Mouse (Mus musculus): ENCODE results near the gene Tmem199. TPM values are rescaled to one million over a fixed set of nuclear protein-coding genes. Genes with fewer than 3 reads are reported as not detected.
A peak's percentile ranks its signal among the peaks of the same experiment; 100 is the strongest.
"Not testable (repeated sequence)": the region's sequence is repeated elsewhere in the genome, so short reads cannot be mapped to it uniquely, and the experiment has no call there.

The Tmem199 gene
- polyA plus RNA-seq, 1 experiment, result 67.9 TPM

GRCm38 (mm10) chr11:78535376-78536079 is 23.6 kb upstream of the Tmem199 start:
- peak in 1 of 2 experiments; percentile 34 for DNase-seq
- TF ChIP-seq CTCF (IDR thresholded peaks at IDR 0.05; ENCODE audit: borderline replicate concordance, insufficient read depth, low read depth, low read length), result no peak
- no peak for TF ChIP-seq POLR2A (IDR thresholded peaks at IDR 0.05; ENCODE audit: borderline replicate concordance, insufficient read depth, low read length)
- WGBS, result under 1% methylated on average over 23 of the region's 23 CpGs
- Histone ChIP-seq H3K4me1 (ENCODE audit: control insufficient read depth, insufficient read depth, low read length) (peaks cover 10% of the 10 kb centered on the region), H3K27me3 (ENCODE audit: control insufficient read depth, insufficient read depth, low read length) (no peaks in the 10 kb centered on the region), H3K27ac (ENCODE audit: insufficient read depth, low read length) (peak overlapping the region; percentile 19), H3K4me3 (replicated peaks; ENCODE audit: insufficient read depth, low read depth, low read length) (peak overlapping the region; percentile 81)

- no peak overlapping the region for H3K27ac ChIP-seq (ENCODE audit: insufficient read depth, low read length)
These were observed 22.5 kb upstream of the Tmem199 start for GRCm38 (mm10) chr11:78534516-78534915.

GRCm38 (mm10) chr11:78531515-78531914 is 19.5 kb upstream of the Tmem199 start:
- not testable (repeated sequence) for H3K4me1 ChIP-seq (ENCODE audit: control insufficient read depth, insufficient read depth, low read length); H3K27ac ChIP-seq (ENCODE audit: insufficient read depth, low read length); DNase-seq; H3K4me3 ChIP-seq (replicated peaks; ENCODE audit: insufficient read depth, low read depth, low read length); H3K27me3 ChIP-seq (ENCODE audit: control insufficient read depth, insufficient read depth, low read length)
- 90% methylated on average over 10 of the region's 10 CpGs for WGBS

More at GRCm38 (mm10) chr11:78534516-78534915, 22.5 kb upstream of the Tmem199 start:
- Histone ChIP-seq H3K4me1 (ENCODE audit: control insufficient read depth, insufficient read depth, low read length) (peaks cover 16% of the 10 kb centered on the region), H3K27me3 (ENCODE audit: control insufficient read depth, insufficient read depth, low read length) (no peaks in the 10 kb centered on the region), H3K4me3 (replicated peaks; ENCODE audit: insufficient read depth, low read depth, low read length) (no peak overlapping the region)
- TF ChIP-seq POLR2A (IDR thresholded peaks at IDR 0.05; ENCODE audit: borderline replicate concordance, insufficient read depth, low read length), result no peak
- TF ChIP-seq CTCF (IDR thresholded peaks at IDR 0.05; ENCODE audit: borderline replicate concordance, insufficient read depth, low read depth, low read length), result no peak
- WGBS, result 81% methylated on average over 4 of the region's 4 CpGs
- DNase-seq, result no peak

- Histone ChIP-seq H3K27ac (ENCODE audit: insufficient read depth, low read length) (no peak overlapping the region), H3K4me3 (replicated peaks; ENCODE audit: insufficient read depth, low read depth, low read length) (no peak overlapping the region), H3K4me1 (ENCODE audit: control insufficient read depth, insufficient read depth, low read length) (peaks cover 9% of the 10 kb centered on the region), H3K27me3 (ENCODE audit: control insufficient read depth, insufficient read depth, low read length) (no peaks in the 10 kb centered on the region)
- TF ChIP-seq CTCF (IDR thresholded peaks at IDR 0.05; ENCODE audit: borderline replicate concordance, insufficient read depth, low read depth, low read length) (no peak), POLR2A (IDR thresholded peaks at IDR 0.05; ENCODE audit: borderline replicate concordance, insufficient read depth, low read length) (no peak)
- WGBS, result 32% methylated on average over 6 of the region's 6 CpGs
- DNase-seq, result no peak
These were observed 19.1 kb upstream of the Tmem199 start for GRCm38 (mm10) chr11:78531046-78531445.

GRCm38 (mm10) chr11:78530001-78530400 is 18.0 kb upstream of the Tmem199 start:
- H3K27ac ChIP-seq (ENCODE audit: insufficient read depth, low read length), result no peak overlapping the region
- TF ChIP-seq CTCF (IDR thresholded peaks at IDR 0.05; ENCODE audit: borderline replicate concordance, insufficient read depth, low read depth, low read length) (no peak), POLR2A (IDR thresholded peaks at IDR 0.05; ENCODE audit: borderline replicate concordance, insufficient read depth, low read length) (no peak)
- H3K4me1 ChIP-seq (ENCODE audit: control insufficient read depth, insufficient read depth, low read length), result peaks cover 9% of the 10 kb centered on the region
- H3K4me3 ChIP-seq (replicated peaks; ENCODE audit: insufficient read depth, low read depth, low read length), result no peak overlapping the region
- no peak for DNase-seq
- 86% methylated on average over 12 of the region's 12 CpGs for WGBS
- H3K27me3 ChIP-seq (ENCODE audit: control insufficient read depth, insufficient read depth, low read length), result no peaks in the 10 kb centered on the region

GRCm38 (mm10) chr11:78528714-78529113 is 16.7 kb upstream of the Tmem199 start:
- 69% methylated on average over 9 of the region's 9 CpGs for WGBS
- no peak for DNase-seq

GRCm38 (mm10) chr11:78524838-78525237 is 12.9 kb upstream of the Tmem199 start:
- Histone ChIP-seq H3K4me1 (ENCODE audit: control insufficient read depth, insufficient read depth, low read length) (peaks cover 3% of the 10 kb centered on the region; the same call in 1 of the 2 replicates), H3K4me3 (replicated peaks; ENCODE audit: insufficient read depth, low read depth, low read length) (no peak overlapping the region), H3K27me3 (ENCODE audit: control insufficient read depth, insufficient read depth, low read length) (no peaks in the 10 kb centered on the region), H3K27ac (ENCODE audit: insufficient read depth, low read length) (no peak overlapping the region)
- 24% methylated on average over 2 of the region's 2 CpGs for WGBS
- TF ChIP-seq CTCF (IDR thresholded peaks at IDR 0.05; ENCODE audit: borderline replicate concordance, insufficient read depth, low read depth, low read length) (no peak), POLR2A (IDR thresholded peaks at IDR 0.05; ENCODE audit: borderline replicate concordance, insufficient read depth, low read length) (no peak)
- DNase-seq, result no peak

More at GRCm38 (mm10) chr11:78528714-78529113, 16.7 kb upstream of the Tmem199 start:
- no peak for TF ChIP-seq POLR2A (IDR thresholded peaks at IDR 0.05; ENCODE audit: borderline replicate concordance, insufficient read depth, low read length)
- no peak for TF ChIP-seq CTCF (IDR thresholded peaks at IDR 0.05; ENCODE audit: borderline replicate concordance, insufficient read depth, low read depth, low read length)
- H3K27ac ChIP-seq (ENCODE audit: insufficient read depth, low read length), result no peak overlapping the region
- H3K4me1 ChIP-seq (ENCODE audit: control insufficient read depth, insufficient read depth, low read length), result peaks cover 10% of the 10 kb centered on the region
- H3K27me3 ChIP-seq (ENCODE audit: control insufficient read depth, insufficient read depth, low read length), result no peaks in the 10 kb centered on the region
- H3K4me3 ChIP-seq (replicated peaks; ENCODE audit: insufficient read depth, low read depth, low read length), result no peak overlapping the region

GRCm38 (mm10) chr11:78523241-78523955 is 11.4 kb upstream of the Tmem199 start:
- 20% methylated on average over 9 of the region's 9 CpGs for WGBS
- peak overlapping the region; percentile 10; the same call in 1 of the 2 replicates for H3K27ac ChIP-seq (ENCODE audit: insufficient read depth, low read length)
- no peaks in the 10 kb centered on the region for H3K27me3 ChIP-seq (ENCODE audit: control insufficient read depth, insufficient read depth, low read length)

More at GRCm38 (mm10) chr11:78523241-78523955, 11.4 kb upstream of the Tmem199 start:
- peaks cover 3% of the 10 kb centered on the region; the same call in 1 of the 2 replicates for H3K4me1 ChIP-seq (ENCODE audit: control insufficient read depth, insufficient read depth, low read length)
- no peak for DNase-seq
- no peak for TF ChIP-seq CTCF (IDR thresholded peaks at IDR 0.05; ENCODE audit: borderline replicate concordance, insufficient read depth, low read depth, low read length)
- no peak for TF ChIP-seq POLR2A (IDR thresholded peaks at IDR 0.05; ENCODE audit: borderline replicate concordance, insufficient read depth, low read length)
- no peak overlapping the region for H3K4me3 ChIP-seq (replicated peaks; ENCODE audit: insufficient read depth, low read depth, low read length)

Data from cerebellum, adult 2 months (tissue).